Mouse (Mus musculus): ENCODE measurements at regions not wholly inside any gene's neighbourhood (a gene's known extent, or its start where the extent isn't known, plus 50 kb on each side); places are given as distances from the start of the nearest gene placed in this dataset.

DNA sequence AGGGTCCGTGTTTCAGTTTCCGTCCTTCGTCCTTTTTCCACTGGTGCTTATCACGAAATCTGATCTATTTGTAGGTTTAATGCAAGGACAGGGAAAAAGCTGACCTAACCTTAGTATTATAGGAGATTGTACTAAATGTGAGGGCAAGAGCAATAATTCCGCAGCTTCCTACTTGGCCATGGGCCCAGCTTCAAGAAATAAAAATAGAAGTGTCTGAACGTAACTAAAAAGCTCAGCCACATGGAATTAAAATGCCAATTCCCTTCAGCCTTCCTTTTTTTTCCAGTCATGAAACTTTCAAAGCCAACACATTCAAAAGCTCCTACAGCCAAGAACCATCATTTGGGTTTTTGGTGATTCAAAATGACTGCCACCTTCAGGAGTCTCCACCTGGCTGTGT is 728.5 kb upstream of the Cited2 start:
- Histone ChIP-seq H3K4me3 (replicated peaks; ENCODE audit: low read length) (no peak overlapping the region), H3K9me3 (ENCODE audit: control insufficient read depth, low read length) (no peaks in the 10 kb centered on the region), H3K9ac (ENCODE audit: low read depth, low read length, severe bottlenecking) (no peak overlapping the region), H3K4me2 (replicated peaks; ENCODE audit: low read depth, low read length, severe bottlenecking) (0 out of 2 replicates have a peak overlapping the region, but pooled peaks have one; percentile 19), H3K27ac (replicated peaks; ENCODE audit: low read depth, low read length) (no peak overlapping the region), H3K4me1 (ENCODE audit: control insufficient read depth, insufficient read depth, low read length) (peaks cover 13% of the 10 kb centered on the region; the same call in 1 of the 2 replicates), H3K27me3 (ENCODE audit: control insufficient read depth, insufficient read depth, low read length) (no peaks in the 10 kb centered on the region), H3K36me3 (ENCODE audit: control insufficient read depth, insufficient read depth, low read length) (no peaks in the 10 kb centered on the region)
- no peak for TF ChIP-seq POLR2A (IDR thresholded peaks at IDR 0.05; ENCODE audit: borderline replicate concordance, extremely low read depth, insufficient read depth, insufficient read length)
- 33% methylated on average over 6 of the region's 6 CpGs for WGBS
- no peak for ATAC-seq (ENCODE audit: low FRiP score, low read depth)
- DNase-seq (ENCODE audit: low spot score) = peak; percentile 25

DNA sequence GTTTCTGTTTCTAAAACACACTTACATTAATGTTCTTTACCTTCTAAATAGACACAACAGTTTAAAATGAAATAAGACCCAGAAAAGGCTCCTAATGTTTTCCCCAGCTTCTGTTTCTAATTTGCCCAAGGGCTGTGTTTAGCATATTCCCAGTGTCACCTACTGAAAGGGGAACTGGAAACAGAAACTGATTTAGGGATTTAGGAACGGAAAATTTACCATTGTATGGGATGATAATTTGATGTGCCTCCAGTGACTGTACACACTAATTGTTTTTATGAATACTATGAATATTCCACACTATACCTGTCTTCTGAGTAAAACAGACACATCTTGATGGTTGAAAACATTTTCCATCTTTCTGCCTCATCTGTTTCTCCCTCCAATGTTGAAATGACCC is 728.0 kb upstream of the Cited2 start:
- H3K4me2 ChIP-seq (replicated peaks; ENCODE audit: low read depth, low read length, severe bottlenecking) = no peak overlapping the region
- H3K27me3 ChIP-seq (ENCODE audit: control insufficient read depth, insufficient read depth, low read length) = no peaks in the 10 kb centered on the region
- no peaks in the 10 kb centered on the region for H3K9me3 ChIP-seq (ENCODE audit: control insufficient read depth, low read length)
- TF ChIP-seq POLR2A (IDR thresholded peaks at IDR 0.05; ENCODE audit: borderline replicate concordance, extremely low read depth, insufficient read depth, insufficient read length) = no peak
- no peak overlapping the region for H3K9ac ChIP-seq (ENCODE audit: low read depth, low read length, severe bottlenecking)
- H3K36me3 ChIP-seq (ENCODE audit: control insufficient read depth, insufficient read depth, low read length) = no peaks in the 10 kb centered on the region
- no peak overlapping the region for H3K27ac ChIP-seq (replicated peaks; ENCODE audit: low read depth, low read length)
- peaks cover 13% of the 10 kb centered on the region; the same call in 1 of the 2 replicates for H3K4me1 ChIP-seq (ENCODE audit: control insufficient read depth, insufficient read depth, low read length)
- ATAC-seq (ENCODE audit: low FRiP score, low read depth) (no peak), DNase-seq (ENCODE audit: low spot score) (no peak)
- H3K4me3 ChIP-seq (replicated peaks; ENCODE audit: low read length) = no peak overlapping the region
- 20% methylated on average over 1 of the region's 1 CpGs for WGBS

DNA sequence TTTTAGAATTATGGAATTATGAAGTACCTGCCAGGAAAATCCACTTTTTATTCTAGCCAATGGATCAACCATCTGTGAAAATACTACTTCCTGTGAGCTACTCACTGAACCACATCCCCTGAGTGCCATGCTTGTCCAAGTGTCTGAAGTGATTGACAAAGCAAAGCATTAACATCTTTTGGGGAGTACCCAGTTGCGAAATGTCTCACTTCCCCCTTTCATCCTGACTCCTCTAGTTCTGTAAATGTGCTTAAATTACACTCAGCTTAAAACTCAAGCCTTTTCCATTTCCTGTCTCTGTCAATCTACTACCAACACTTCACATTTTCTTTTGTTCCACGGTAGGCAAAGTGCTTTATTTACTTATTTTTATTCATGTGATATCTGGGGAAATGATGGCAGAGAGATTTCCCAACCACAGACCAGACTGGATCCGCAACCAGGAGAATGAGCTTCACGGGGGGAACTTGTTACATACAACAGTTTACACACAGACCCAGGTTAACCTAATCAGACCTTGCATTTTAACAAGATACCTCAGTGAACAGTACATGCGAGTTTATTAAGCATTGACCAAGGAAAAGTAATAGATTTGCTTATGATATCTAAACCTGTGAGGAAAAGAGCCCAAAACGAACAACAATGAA is 726.1 kb upstream of the Cited2 start:
- no peak for TF ChIP-seq POLR2A (IDR thresholded peaks at IDR 0.05; ENCODE audit: borderline replicate concordance, extremely low read depth, insufficient read depth, insufficient read length)
- H3K36me3 ChIP-seq (ENCODE audit: control insufficient read depth, insufficient read depth, low read length) = no peaks in the 10 kb centered on the region
- H3K9me3 ChIP-seq (ENCODE audit: control insufficient read depth, low read length) = no peaks in the 10 kb centered on the region
- no peaks in the 10 kb centered on the region for H3K27me3 ChIP-seq (ENCODE audit: control insufficient read depth, insufficient read depth, low read length)
- WGBS = 78% methylated on average over 6 of the region's 6 CpGs
- no peak for ATAC-seq (ENCODE audit: low FRiP score, low read depth)
- no peak overlapping the region for H3K9ac ChIP-seq (ENCODE audit: low read depth, low read length, severe bottlenecking)
- no peak overlapping the region for H3K4me3 ChIP-seq (replicated peaks; ENCODE audit: low read length)
- peaks cover 13% of the 10 kb centered on the region; the same call in 1 of the 2 replicates for H3K4me1 ChIP-seq (ENCODE audit: control insufficient read depth, insufficient read depth, low read length)
- no peak overlapping the region for H3K27ac ChIP-seq (replicated peaks; ENCODE audit: low read depth, low read length)
- no peak for DNase-seq (ENCODE audit: low spot score)
- no peak overlapping the region for H3K4me2 ChIP-seq (replicated peaks; ENCODE audit: low read depth, low read length, severe bottlenecking)

DNA sequence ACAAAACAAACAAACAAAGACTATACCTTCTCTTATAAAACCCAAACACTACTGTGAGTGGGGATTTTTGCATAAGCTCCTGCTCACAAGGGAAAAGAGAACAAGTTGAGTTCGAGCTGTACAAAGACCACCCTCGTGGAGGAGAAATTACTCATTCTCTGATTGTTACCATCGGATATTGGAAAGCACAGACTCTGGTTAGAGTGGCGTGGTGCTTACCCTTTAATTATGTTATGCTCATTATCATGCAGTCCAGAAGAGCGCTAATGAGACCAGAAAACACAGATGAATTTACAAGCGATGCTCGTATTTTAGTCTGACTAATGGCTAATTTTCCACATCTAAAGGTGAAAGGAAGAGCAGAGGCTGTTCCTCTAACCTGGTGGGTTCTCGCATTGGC is 721.7 kb upstream of the Cited2 start:
- DNase-seq (ENCODE audit: low spot score) (no peak), ATAC-seq (ENCODE audit: low FRiP score, low read depth) (no peak)
- no peaks in the 10 kb centered on the region for H3K27me3 ChIP-seq (ENCODE audit: control insufficient read depth, insufficient read depth, low read length)
- no peaks in the 10 kb centered on the region for H3K9me3 ChIP-seq (ENCODE audit: control insufficient read depth, low read length)
- no peak overlapping the region for H3K27ac ChIP-seq (replicated peaks; ENCODE audit: low read depth, low read length)
- 51% methylated on average over 8 of the region's 8 CpGs for WGBS
- H3K4me2 ChIP-seq (replicated peaks; ENCODE audit: low read depth, low read length, severe bottlenecking) = no peak overlapping the region
- no peaks in the 10 kb centered on the region for H3K36me3 ChIP-seq (ENCODE audit: control insufficient read depth, insufficient read depth, low read length)
- H3K9ac ChIP-seq (ENCODE audit: low read depth, low read length, severe bottlenecking) = no peak overlapping the region
- no peaks in the 10 kb centered on the region for H3K4me1 ChIP-seq (ENCODE audit: control insufficient read depth, insufficient read depth, low read length)
- no peak overlapping the region for H3K4me3 ChIP-seq (replicated peaks; ENCODE audit: low read length)
- no peak for TF ChIP-seq POLR2A (IDR thresholded peaks at IDR 0.05; ENCODE audit: borderline replicate concordance, extremely low read depth, insufficient read depth, insufficient read length)

DNA sequence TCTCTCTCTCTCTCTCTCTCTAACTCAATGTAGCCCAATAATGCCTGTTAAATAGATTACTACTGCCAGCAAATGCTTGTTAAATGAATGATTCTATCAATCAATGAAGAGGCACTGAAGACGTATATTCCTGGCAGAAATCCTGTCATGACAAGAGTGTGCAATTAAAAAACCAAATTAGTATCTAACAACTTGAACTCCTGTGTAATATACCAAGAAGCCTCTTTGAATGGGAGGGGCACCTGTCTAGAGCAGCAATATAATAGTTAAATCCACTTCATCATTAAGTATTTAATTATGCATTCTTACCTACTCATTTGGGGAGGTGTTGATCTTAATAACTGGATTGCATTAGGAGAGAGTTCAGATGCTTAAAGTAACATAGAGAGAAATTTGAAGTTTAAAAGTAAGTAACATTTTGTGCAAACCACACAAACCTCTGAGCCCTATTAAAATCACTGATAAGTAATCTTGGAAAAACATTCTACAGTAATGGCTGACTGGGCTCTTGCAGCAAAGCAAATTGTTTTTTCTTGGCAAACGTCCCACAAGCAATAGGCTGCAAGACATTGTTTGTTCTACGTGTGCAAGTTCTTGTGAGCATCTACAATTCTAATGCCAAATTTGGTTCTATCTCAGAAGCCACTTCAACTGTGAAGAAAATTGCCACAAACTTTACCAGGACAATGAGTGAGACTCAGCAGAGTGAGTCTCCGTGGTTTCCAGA is 719.7 kb upstream of the Cited2 start:
- TF ChIP-seq POLR2A (IDR thresholded peaks at IDR 0.05; ENCODE audit: borderline replicate concordance, extremely low read depth, insufficient read depth, insufficient read length) = no peak
- Histone ChIP-seq H3K27ac (replicated peaks; ENCODE audit: low read depth, low read length) (no peak overlapping the region), H3K4me3 (replicated peaks; ENCODE audit: low read length) (no peak overlapping the region), H3K9me3 (ENCODE audit: control insufficient read depth, low read length) (no peaks in the 10 kb centered on the region), H3K9ac (ENCODE audit: low read depth, low read length, severe bottlenecking) (no peak overlapping the region), H3K4me1 (ENCODE audit: control insufficient read depth, insufficient read depth, low read length) (no peaks in the 10 kb centered on the region), H3K27me3 (ENCODE audit: control insufficient read depth, insufficient read depth, low read length) (no peaks in the 10 kb centered on the region), H3K4me2 (replicated peaks; ENCODE audit: low read depth, low read length, severe bottlenecking) (no peak overlapping the region), H3K36me3 (ENCODE audit: control insufficient read depth, insufficient read depth, low read length) (no peaks in the 10 kb centered on the region)
- WGBS = 73% methylated on average over 4 of the region's 4 CpGs
- DNase-seq (ENCODE audit: low spot score) (peak; percentile 33), ATAC-seq (ENCODE audit: low FRiP score, low read depth) (no peak)

Measured in limb, embryonic 14.5 days (tissue).